Mouse (Mus musculus): ENCODE results near the gene Magi1.
A peak's percentile ranks its signal among the peaks of the same experiment; 100 is the strongest.

DNA sequence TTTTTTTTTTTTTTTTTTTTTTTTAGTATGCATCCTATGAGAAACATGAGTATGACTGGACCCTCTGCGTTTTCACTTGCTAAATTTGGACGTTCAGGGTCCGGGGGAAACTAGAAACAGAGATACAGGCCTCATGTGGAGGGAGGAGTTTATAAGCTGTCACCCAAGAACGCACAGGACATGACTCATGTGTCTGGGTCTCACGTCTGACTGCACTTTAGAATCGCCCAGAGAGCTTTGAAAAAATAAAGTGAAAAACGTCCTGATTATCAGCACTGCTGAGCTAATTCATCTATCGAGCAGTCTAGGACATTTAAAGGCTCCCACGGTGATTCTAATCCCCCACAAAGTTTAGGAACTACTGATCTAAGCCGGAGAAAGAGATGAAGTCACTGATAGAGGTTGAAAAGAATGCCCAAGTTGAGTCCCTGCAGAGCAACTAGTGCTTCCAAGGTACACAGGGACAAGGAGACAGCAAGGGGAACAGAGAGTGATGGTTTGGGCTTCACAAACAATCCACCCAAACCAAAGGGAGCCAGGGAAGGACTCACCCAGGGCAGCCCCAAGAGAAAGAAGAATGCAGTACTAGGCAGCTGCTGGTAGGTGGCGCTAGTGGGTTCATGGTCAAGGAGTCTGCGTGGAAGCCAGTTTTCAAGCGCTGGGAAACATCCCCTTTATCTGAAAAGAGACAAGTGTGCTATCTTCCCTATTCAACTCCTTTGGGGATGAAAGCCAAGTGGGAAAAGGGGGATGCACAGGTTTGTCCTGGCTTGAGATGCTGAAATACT, 626.3 kb downstream of the Magi1 start:
- TF ChIP-seq POLR2A (IDR thresholded peaks at IDR 0.05; ENCODE audit: low read depth, low read length): no peak
- TF ChIP-seq CTCF (IDR thresholded peaks at IDR 0.05; ENCODE audit: borderline replicate concordance, insufficient read depth, low read length): peak; percentile 68; the same call in 1 of the 2 replicates
